ENCODE assay signal across 8 mouse cellular contexts in genomic region chr12:9585085-9585453, GRCm38 (mm10). TPM values are rescaled to one million over a fixed set of nuclear protein-coding genes. Genes with fewer than 3 reads are reported as not detected.
DNase-seq lines count a peak whose midpoint lies in the region; ATAC-seq and TF ChIP-seq lines count a peak whose summit lies in the region.

No protein-coding gene starts in this region.

- H3K36me3 ChIP-seq in lung, embryonic 14.5 days (ENCODE audit: insufficient read depth): peaks cover 15% of the 10 kb centered on the region
- no peaks in the 10 kb centered on the region for H3K36me3 ChIP-seq in forebrain, embryonic 11.5 days (ENCODE audit: control insufficient read depth, insufficient read depth, low read length)
- H3K36me3 ChIP-seq in limb, embryonic 10.5 days: no peaks in the 10 kb centered on the region

- ATAC-seq in lung, embryonic 14.5 days (ENCODE audit: insufficient read depth): peak; percentile 59
- ATAC-seq in forebrain, embryonic 11.5 days (replicated peaks; ENCODE audit: low FRiP score): peak; percentile 64

- peaks cover 21% of the 10 kb centered on the region for H3K27me3 ChIP-seq in lung, embryonic 14.5 days (ENCODE audit: insufficient read depth, low read length)
- peaks cover 38% of the 10 kb centered on the region for H3K27me3 ChIP-seq in forebrain, embryonic 11.5 days (ENCODE audit: control insufficient read depth, insufficient read depth, low read length)
- H3K27me3 ChIP-seq in limb, embryonic 10.5 days (ENCODE audit: low read depth, poor library complexity, severe bottlenecking): peaks cover 41% of the 10 kb centered on the region

- H3K4me2 ChIP-seq in lung, embryonic 14.5 days: peak overlapping the region; percentile 75
- H3K4me2 ChIP-seq in forebrain, embryonic 11.5 days (ENCODE audit: low read depth, low read length, severe bottlenecking): peak overlapping the region; percentile 61

- no peak for TF ChIP-seq POLR2A in olfactory bulb, adult 2 months (IDR thresholded peaks at IDR 0.05; ENCODE audit: insufficient read depth, low read depth, low read length)

- DNase-seq in lung, embryonic 14.5 days: no peak
- no peak for DNase-seq in lung, postnatal 4 days
- DNase-seq in forebrain, embryonic 11.5 days (ENCODE audit: low spot score): no peak
- no peak for DNase-seq in limb, embryonic 10.5 days (ENCODE audit: low spot score)
- DNase-seq in cerebellum, postnatal 4 days (ENCODE audit: low spot score in 2 of 2): no peak
- DNase-seq in frontal cortex, postnatal 14 days (ENCODE audit: low spot score in 2 of 2): no peak
- no peak for DNase-seq in left cerebral cortex, adult 11 months (ENCODE audit: low spot score)

- TF ChIP-seq CTCF in lung, embryonic 14.5 days (IDR thresholded peaks at IDR 0.05; ENCODE audit: low read depth): no peak
- TF ChIP-seq CTCF in olfactory bulb, adult 2 months (IDR thresholded peaks at IDR 0.05; ENCODE audit: insufficient read depth, low read depth, low read length): no peak

- no peaks in the 10 kb centered on the region for H3K9me3 ChIP-seq in lung, embryonic 14.5 days (ENCODE audit: low read depth, low read length)
- H3K9me3 ChIP-seq in forebrain, embryonic 11.5 days (ENCODE audit: control insufficient read depth, low read length): no peaks in the 10 kb centered on the region
- no peaks in the 10 kb centered on the region for H3K9me3 ChIP-seq in limb, embryonic 10.5 days (replicated peaks)

- H3K9ac ChIP-seq in lung, embryonic 14.5 days: peak overlapping the region; percentile 47
- peak overlapping the region; percentile 55 for H3K9ac ChIP-seq in forebrain, embryonic 11.5 days (ENCODE audit: low read length)

- H3K27ac ChIP-seq in lung, embryonic 14.5 days (ENCODE audit: low read depth): no peak overlapping the region
- no peak overlapping the region for H3K27ac ChIP-seq in forebrain, embryonic 11.5 days (ENCODE audit: low read depth, low read length)
- H3K27ac ChIP-seq in limb, embryonic 10.5 days: peak overlapping the region; percentile 76
- H3K27ac ChIP-seq in olfactory bulb, adult 2 months (ENCODE audit: insufficient read depth, low read depth, low read length): no peak overlapping the region

- peak overlapping the region; percentile 39 for H3K4me3 ChIP-seq in lung, embryonic 14.5 days (ENCODE audit: low read depth, low read length)
- peak overlapping the region; percentile 32 for H3K4me3 ChIP-seq in forebrain, embryonic 11.5 days (ENCODE audit: low read depth, low read length)
- H3K4me3 ChIP-seq in limb, embryonic 10.5 days: peak overlapping the region; percentile 52
- H3K4me3 ChIP-seq in olfactory bulb, adult 2 months (ENCODE audit: insufficient read depth, low read depth, low read length): 0 out of 2 replicates have a peak overlapping the region, but pooled peaks have one; percentile 9

- H3K4me1 ChIP-seq in lung, embryonic 14.5 days (ENCODE audit: insufficient read depth): peaks cover 9% of the 10 kb centered on the region; the same call in 1 of the 2 replicates
- H3K4me1 ChIP-seq in forebrain, embryonic 11.5 days (replicated peaks; ENCODE audit: control insufficient read depth, insufficient read depth, low read length): 0 out of 2 replicates have a peak, but pooled peaks cover 5% of the 10 kb centered on the region
- H3K4me1 ChIP-seq in limb, embryonic 10.5 days: peaks cover 41% of the 10 kb centered on the region
- H3K4me1 ChIP-seq in olfactory bulb, adult 2 months (ENCODE audit: control insufficient read depth, insufficient read depth, low read length): peaks cover 5% of the 10 kb centered on the region; the same call in 1 of the 2 replicates

- 3% methylated on average over 7 of the region's 7 CpGs for WGBS in lung, embryonic 14.5 days
- 1% methylated on average over 7 of the region's 7 CpGs for WGBS in forebrain, embryonic 11.5 days
- 2% methylated on average over 7 of the region's 7 CpGs for WGBS in limb, embryonic 10.5 days
- WGBS in olfactory bulb, adult 2 months: 15% methylated on average over 7 of the region's 7 CpGs

RNA-seq across cellular contexts. Expression of gene Osr1, which starts 15.2 kb away (rescaled TPM):
- 23.3 and 28.5 TPM in 2 replicates for polyA plus RNA-seq in lung, embryonic 14.5 days (2014; fragmentation: Nextera tagmentation; extraction: Ambion mirVana)
- 7.7 and 9.5 TPM in 2 replicates for polyA plus RNA-seq in forebrain, embryonic 11.5 days (2014; fragmentation: Nextera tagmentation; extraction: Ambion mirVana)
- polyA plus RNA-seq in limb, embryonic 10.5 days (2016; fragmentation: Nextera tagmentation; extraction: Ambion mirVana): 21.3 and 38.3 TPM in 2 replicates
- polyA plus RNA-seq in olfactory bulb, adult 2 months (2012; ENCODE audit: insufficient read depth, insufficient read length, low replicate concordance, missing spikeins): not detected in 2 replicates
